Mouse (Mus musculus) heart, adult 18-20 months (tissue): ENCODE data around the gene 4930432K21Rik. TPM values are rescaled to one million over a fixed set of nuclear protein-coding genes. Genes with fewer than 3 reads are reported as not detected.

Experiments used
- DNase-seq, 2 experiments: peaks; one replicate each; pipeline ENCODE4 v3.0.0; 2021 to 2022; ENCODE audit warnings: mixed read lengths in 1 of 2
- microRNA-seq, 2 experiments: library from miRNA; unstranded; fragments of <30 nt; microRNA quantifications; one replicate each; pipeline ENCODE4 v1.2.0; 2022
- total RNA-seq, 2 experiments: library from RNA; stranded (reverse); gene quantifications; 2 replicates each; pipeline ENCODE4 v1.2.3; 2021

4930432K21Rik gene
- total RNA-seq, 2 experiments from 2014 or later = 0.35 to 0.59 TPM

- DNase-seq = peak in 1 of 2 experiments; percentile 28
Observed at GRCm38 (mm10) chr8:84208381-84209380, 60.9 kb downstream of the 4930432K21Rik start.

- peak; percentile 83 to 92 for DNase-seq
Observed at GRCm38 (mm10) chr8:84210167-84210791, 62.5 kb downstream of the 4930432K21Rik start.

- peak in 1 of 2 experiments; percentile 14 for DNase-seq
Observed at GRCm38 (mm10) chr8:84211202-84211601, 63.4 kb downstream of the 4930432K21Rik start.

- DNase-seq = peak in 1 of 2 experiments; percentile 4
Observed at GRCm38 (mm10) chr8:84211881-84212563, 64.2 kb downstream of the 4930432K21Rik start.

- no peak for DNase-seq
Observed at GRCm38 (mm10) chr8:84213277-84213676, 65.5 kb downstream of the 4930432K21Rik start.

- DNase-seq = no peak
Observed at GRCm38 (mm10) chr8:84217206-84217605, 69.4 kb downstream of the 4930432K21Rik start.

- DNase-seq = peak; percentile 13 to 48
Observed at GRCm38 (mm10) chr8:84218143-84218542, 70.3 kb downstream of the 4930432K21Rik start.

GRCm38 (mm10) chr8:84220105-84220504 lies 72.3 kb downstream of the 4930432K21Rik start:
- DNase-seq = peak; percentile 16 to 53

Small RNAs within 50 kb of the gene (microRNA-seq; reads per million reads assigned to microRNA genes)
- gene Gm25110 (0 reads per million in 2 experiments), gene Mir181c (327 to 513 reads per million in 2 experiments), gene Mir181d (947 to 1,058 reads per million in 2 experiments), gene Mir23a (56,423 to 95,794 reads per million in 2 experiments), gene Mir24-2 (0 reads per million in 2 experiments), gene Mir27a (2,723 to 3,878 reads per million in 2 experiments), gene Mir3074-2 (0 reads per million in 2 experiments)

Other genes with a start within 250 kb of the 4930432K21Rik start
- 10 to 100 TPM in 1 of 2 experiments, 1 to 10 TPM in 1; 9.9 to 10.9 TPM for gene Adgrl1, start 247.9 kb upstream of the 4930432K21Rik start, total RNA-seq
- gene Gm10644, start 192.8 kb upstream of the 4930432K21Rik start, total RNA-seq = 1 to 10 TPM; 1.4 to 1.7 TPM
- gene Asf1b, start 192.5 kb upstream of the 4930432K21Rik start, total RNA-seq = 1 to 10 TPM; 1.3 to 2.0 TPM
- gene Prkaca, start 175.0 kb upstream of the 4930432K21Rik start, total RNA-seq = 100 to 1,000 TPM; 327 to 347 TPM
- gene Samd1, start 150.4 kb upstream of the 4930432K21Rik start, total RNA-seq = 10 to 100 TPM; 22.0 to 26.7 TPM
- under 1 TPM in 1 of 2 experiments, not detected in 1; 0.20 TPM for gene 1700067K01Rik, start 146.5 kb upstream of the 4930432K21Rik start, total RNA-seq
- gene 2210011C24Rik, start 135.9 kb upstream of the 4930432K21Rik start, total RNA-seq = 1 to 10 TPM; 2.0 to 3.1 TPM
- under 1 TPM; 0.30 to 0.33 TPM for gene Palm3, start 126.6 kb upstream of the 4930432K21Rik start, total RNA-seq
- gene Il27ra, start 105.4 kb upstream of the 4930432K21Rik start, total RNA-seq = 1 to 10 TPM; 3.1 to 5.4 TPM
- not detected for gene Rln3, start 103.0 kb upstream of the 4930432K21Rik start, total RNA-seq
- 1 to 10 TPM; 4.2 to 5.0 TPM for gene Gm10643, start 82.9 kb upstream of the 4930432K21Rik start, total RNA-seq
- gene Rfx1, start 81.2 kb upstream of the 4930432K21Rik start, total RNA-seq = 1 to 10 TPM; 8.3 to 9.1 TPM
- gene Dcaf15, start 43.3 kb upstream of the 4930432K21Rik start, total RNA-seq = 1 to 10 TPM; 7.2 to 7.3 TPM
- gene Podnl1, start 22.0 kb upstream of the 4930432K21Rik start, total RNA-seq = under 1 TPM in 1 of 2 experiments, not detected in 1; 0.10 TPM
- 10 to 100 TPM; 10.9 to 13.0 TPM for gene Cc2d1a, start 89 bp upstream of the 4930432K21Rik start, total RNA-seq
- 1 to 10 TPM in 1 of 2 experiments, not detected in 1; 1.2 TPM for gene Nanos3, start 37.2 kb downstream of the 4930432K21Rik start, total RNA-seq
- gene Zswim4, start 89.0 kb downstream of the 4930432K21Rik start, total RNA-seq = 1 to 10 TPM; 6.4 to 6.6 TPM
- 100 to 1,000 TPM; 213 to 219 TPM for gene D8Ertd738e, start 101.7 kb downstream of the 4930432K21Rik start, total RNA-seq
- gene Mri1, start 109.3 kb downstream of the 4930432K21Rik start, total RNA-seq = 10 to 100 TPM; 12.0 to 15.1 TPM
- 10 to 100 TPM in 1 of 2 experiments, 1 to 10 TPM in 1; 8.8 to 11.0 TPM for gene Ccdc130, start 122.4 kb downstream of the 4930432K21Rik start, total RNA-seq
- gene Cacna1a, start 240.4 kb downstream of the 4930432K21Rik start, total RNA-seq = 1 to 10 TPM; 2.3 to 4.3 TPM